Mouse (Mus musculus): ENCODE data around the gene Tsga13. TPM values are rescaled to one million over a fixed set of nuclear protein-coding genes. Genes with fewer than 3 reads are reported as not detected.

The Tsga13 gene
- total and polyA plus RNA-seq, 3 experiments = not detected

- no peaks in the 10 kb centered on the region for H3K79me2 ChIP-seq (replicated peaks; ENCODE audit: control insufficient read depth, insufficient read depth, low read length)
- no peak for TF ChIP-seq POLR2A (IDR thresholded peaks at IDR 0.05; ENCODE audit: insufficient read depth, low read depth, low read length)
- no peak for TF ChIP-seq CTCF (IDR thresholded peaks at IDR 0.05)
- TF ChIP-seq EP300 (IDR thresholded peaks at IDR 0.05; ENCODE audit: insufficient read depth, low read depth, low read length) = no peak
- H3K36me3 ChIP-seq (ENCODE audit: control insufficient read depth, insufficient read depth, low read length) = peaks cover 2% of the 10 kb centered on the region; the same call in 1 of the 2 replicates
- no peak for DNase-seq
- H3K4me1 ChIP-seq (ENCODE audit: control insufficient read depth, insufficient read depth, low read length) = no peaks in the 10 kb centered on the region
- no peak overlapping the region for H3K27ac ChIP-seq
- no peaks in the 10 kb centered on the region for H3K27me3 ChIP-seq (ENCODE audit: control insufficient read depth, insufficient read depth, low read length)
- H3K4me3 ChIP-seq = no peak overlapping the region
- no peak overlapping the region for H3K9ac ChIP-seq (ENCODE audit: low read depth, low read length)
- intact Hi-C loops (cut with DNase I) = no loop called here
- 79% methylated on average over 4 of the region's 4 CpGs for WGBS
These were observed 31.9 kb downstream of the Tsga13 start for GRCm38 (mm10) chr6:30883491-30883890.

GRCm38 (mm10) chr6:30876661-30877060 lies 38.7 kb downstream of the Tsga13 start:
- intact Hi-C loops (cut with DNase I) = no loop called here
- no peak overlapping the region for H3K27ac ChIP-seq
- peaks cover 2% of the 10 kb centered on the region; the same call in 1 of the 2 replicates for H3K36me3 ChIP-seq (ENCODE audit: control insufficient read depth, insufficient read depth, low read length)
- no peak overlapping the region for H3K4me3 ChIP-seq
- TF ChIP-seq POLR2A (IDR thresholded peaks at IDR 0.05; ENCODE audit: insufficient read depth, low read depth, low read length) (no peak), EP300 (IDR thresholded peaks at IDR 0.05; ENCODE audit: insufficient read depth, low read depth, low read length) (no peak), CTCF (IDR thresholded peaks at IDR 0.05) (no peak)
- H3K27me3 ChIP-seq (ENCODE audit: control insufficient read depth, insufficient read depth, low read length) = no peaks in the 10 kb centered on the region
- H3K9ac ChIP-seq (ENCODE audit: low read depth, low read length) = no peak overlapping the region
- no peak for DNase-seq
- H3K4me1 ChIP-seq (ENCODE audit: control insufficient read depth, insufficient read depth, low read length) = no peaks in the 10 kb centered on the region
- no peaks in the 10 kb centered on the region for H3K79me2 ChIP-seq (replicated peaks; ENCODE audit: control insufficient read depth, insufficient read depth, low read length)

- Histone ChIP-seq H3K4me1 (ENCODE audit: control insufficient read depth, insufficient read depth, low read length) (no peaks in the 10 kb centered on the region), H3K9ac (ENCODE audit: low read depth, low read length) (no peak overlapping the region), H3K79me2 (replicated peaks; ENCODE audit: control insufficient read depth, insufficient read depth, low read length) (no peaks in the 10 kb centered on the region), H3K27me3 (ENCODE audit: control insufficient read depth, insufficient read depth, low read length) (no peaks in the 10 kb centered on the region), H3K27ac (no peak overlapping the region), H3K36me3 (ENCODE audit: control insufficient read depth, insufficient read depth, low read length) (no peaks in the 10 kb centered on the region), H3K4me3 (no peak overlapping the region)
- no peak for TF ChIP-seq EP300 (IDR thresholded peaks at IDR 0.05; ENCODE audit: insufficient read depth, low read depth, low read length)
- TF ChIP-seq POLR2A (IDR thresholded peaks at IDR 0.05; ENCODE audit: insufficient read depth, low read depth, low read length) = no peak
- TF ChIP-seq CTCF (IDR thresholded peaks at IDR 0.05) = no peak
- DNase-seq = no peak
- WGBS = 86% methylated on average over 1 of the region's 1 CpGs
- intact Hi-C loops (cut with DNase I) = no loop called here
These were observed 48.9 kb downstream of the Tsga13 start for GRCm38 (mm10) chr6:30866501-30866900.

- H3K9ac ChIP-seq (ENCODE audit: low read depth, low read length) = no peak overlapping the region
- no peak overlapping the region for H3K27ac ChIP-seq
- no peaks in the 10 kb centered on the region for H3K79me2 ChIP-seq (replicated peaks; ENCODE audit: control insufficient read depth, insufficient read depth, low read length)
- H3K4me1 ChIP-seq (ENCODE audit: control insufficient read depth, insufficient read depth, low read length) = no peaks in the 10 kb centered on the region; the same call in 1 of the 2 replicates
- H3K4me3 ChIP-seq = no peak overlapping the region
- no peak for DNase-seq
- TF ChIP-seq EP300 (IDR thresholded peaks at IDR 0.05; ENCODE audit: insufficient read depth, low read depth, low read length) (no peak), CTCF (IDR thresholded peaks at IDR 0.05) (no peak), POLR2A (IDR thresholded peaks at IDR 0.05; ENCODE audit: insufficient read depth, low read depth, low read length) (no peak)
- no peaks in the 10 kb centered on the region for H3K27me3 ChIP-seq (ENCODE audit: control insufficient read depth, insufficient read depth, low read length)
- H3K36me3 ChIP-seq (ENCODE audit: control insufficient read depth, insufficient read depth, low read length) = peaks cover 4% of the 10 kb centered on the region; the same call in 1 of the 2 replicates
- intact Hi-C loops (cut with DNase I) = no loop called here
- WGBS = 70% methylated on average over 3 of the region's 3 CpGs
These were observed 50.2 kb downstream of the Tsga13 start for GRCm38 (mm10) chr6:30865031-30865678.

- WGBS = 91% methylated on average over 7 of the region's 7 CpGs
- TF ChIP-seq POLR2A (IDR thresholded peaks at IDR 0.05; ENCODE audit: insufficient read depth, low read depth, low read length) (no peak), CTCF (IDR thresholded peaks at IDR 0.05) (no peak), EP300 (IDR thresholded peaks at IDR 0.05; ENCODE audit: insufficient read depth, low read depth, low read length) (no peak)
- Histone ChIP-seq H3K4me3 (no peak overlapping the region), H3K36me3 (ENCODE audit: control insufficient read depth, insufficient read depth, low read length) (peaks cover under 1% of the 10 kb centered on the region; the same call in 1 of the 2 replicates), H3K9ac (ENCODE audit: low read depth, low read length) (no peak overlapping the region), H3K4me1 (ENCODE audit: control insufficient read depth, insufficient read depth, low read length) (no peaks in the 10 kb centered on the region; the same call in 1 of the 2 replicates), H3K27ac (no peak overlapping the region), H3K27me3 (ENCODE audit: control insufficient read depth, insufficient read depth, low read length) (no peaks in the 10 kb centered on the region), H3K79me2 (replicated peaks; ENCODE audit: control insufficient read depth, insufficient read depth, low read length) (no peaks in the 10 kb centered on the region)
- DNase-seq = no peak
- intact Hi-C loops (cut with DNase I) = no loop called here
These were observed 59.4 kb downstream of the Tsga13 start for GRCm38 (mm10) chr6:30855956-30856355.

- no peaks in the 10 kb centered on the region for H3K4me1 ChIP-seq (ENCODE audit: control insufficient read depth, insufficient read depth, low read length)
- H3K79me2 ChIP-seq (replicated peaks; ENCODE audit: control insufficient read depth, insufficient read depth, low read length) = no peaks in the 10 kb centered on the region
- H3K27ac ChIP-seq = no peak overlapping the region
- TF ChIP-seq CTCF (IDR thresholded peaks at IDR 0.05) (no peak), EP300 (IDR thresholded peaks at IDR 0.05; ENCODE audit: insufficient read depth, low read depth, low read length) (no peak), POLR2A (IDR thresholded peaks at IDR 0.05; ENCODE audit: insufficient read depth, low read depth, low read length) (no peak)
- intact Hi-C loops (cut with DNase I) = no loop called here
- H3K9ac ChIP-seq (ENCODE audit: low read depth, low read length) = no peak overlapping the region
- no peaks in the 10 kb centered on the region for H3K36me3 ChIP-seq (ENCODE audit: control insufficient read depth, insufficient read depth, low read length)
- WGBS = 68% methylated on average over 2 of the region's 2 CpGs
- no peak overlapping the region for H3K4me3 ChIP-seq
- no peaks in the 10 kb centered on the region for H3K27me3 ChIP-seq (ENCODE audit: control insufficient read depth, insufficient read depth, low read length)
- no peak for DNase-seq
These were observed 60.2 kb downstream of the Tsga13 start for GRCm38 (mm10) chr6:30855205-30855604.
